Mouse (Mus musculus) cerebellum, postnatal 14 days (tissue): ENCODE measurements around the gene Upk1b.
"Not testable (repeated sequence)": the region's sequence is repeated elsewhere in the genome, so short reads cannot be mapped to it uniquely, and the experiment has no call there.

Experiments used
- DNase-seq, 2 experiments: peaks; one replicate each; pipeline ENCODE4 v3.0.0; 2021; ENCODE audit warnings: mixed read lengths in 2 of 2

Gene Upk1b

DNA sequence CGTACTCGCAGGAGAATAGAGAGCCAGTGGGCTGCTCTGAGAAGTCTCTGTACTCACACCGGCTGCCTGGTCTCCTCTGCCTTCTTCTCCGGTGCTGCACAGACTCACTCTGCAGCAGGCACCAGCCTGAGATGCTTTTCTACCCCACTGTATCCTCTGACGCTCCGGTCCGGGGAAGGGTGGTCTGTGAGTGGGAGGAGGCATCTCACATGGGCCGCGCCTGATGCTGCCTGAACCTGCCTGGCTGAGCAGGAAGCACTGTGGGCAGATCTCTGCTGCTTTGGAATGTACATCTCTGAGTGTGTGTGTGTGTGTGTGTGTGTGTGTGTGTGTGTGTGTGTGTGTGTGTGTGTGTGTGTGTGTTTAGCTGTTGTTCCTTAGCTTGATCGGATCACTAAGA is at the start of gene Upk1b:
TSS of gene Upk1b (minus strand) at position 238 of the 400 bp plus-strand sequence.
- no peak for DNase-seq

DNA sequence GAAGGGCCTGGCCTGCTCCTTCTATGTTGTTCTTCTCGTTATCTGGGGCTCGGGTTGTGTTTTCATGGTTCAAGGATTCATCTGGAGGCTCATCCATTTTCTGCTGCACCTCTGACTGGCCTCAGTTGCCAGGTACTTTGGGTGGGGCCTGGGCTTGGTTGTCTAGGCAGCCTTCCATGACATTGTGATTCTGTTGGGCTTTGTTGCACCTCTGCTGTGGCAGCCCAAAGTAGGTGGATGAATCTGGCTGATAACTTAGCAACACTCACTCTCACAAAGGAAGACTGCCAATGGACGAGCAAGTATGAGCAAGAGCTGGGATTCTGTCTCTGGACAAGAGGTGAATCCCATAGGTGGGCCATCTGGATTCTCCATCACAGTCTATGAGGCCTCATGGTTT is 28.5 kb upstream of the Upk1b start, which contains the start of gene 4930435E12Rik:
TSS of gene 4930435E12Rik (minus strand) at position 101 of the 400 bp plus-strand sequence.
- DNase-seq, result no peak

DNA sequence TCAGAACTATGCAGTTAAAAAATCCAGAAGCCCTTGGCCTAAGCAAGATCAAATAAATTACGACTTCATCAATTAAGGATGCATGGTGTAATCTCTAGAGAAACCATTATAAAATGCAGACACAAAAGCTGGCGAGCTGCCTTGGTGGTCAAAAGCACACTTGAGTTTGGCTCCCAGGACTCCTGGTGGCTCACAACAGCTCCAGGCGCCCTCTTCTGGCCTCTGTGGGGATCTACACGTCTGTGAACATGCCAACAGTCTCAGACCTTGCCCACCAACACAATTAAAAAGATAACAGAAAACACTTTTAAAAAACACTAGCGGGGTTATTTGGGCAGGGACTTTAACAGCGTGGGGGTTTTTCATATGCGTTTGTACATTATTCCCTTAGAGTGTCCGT is 12.4 kb upstream of the Upk1b start:
- DNase-seq, result peak; percentile 70 to 80

DNA sequence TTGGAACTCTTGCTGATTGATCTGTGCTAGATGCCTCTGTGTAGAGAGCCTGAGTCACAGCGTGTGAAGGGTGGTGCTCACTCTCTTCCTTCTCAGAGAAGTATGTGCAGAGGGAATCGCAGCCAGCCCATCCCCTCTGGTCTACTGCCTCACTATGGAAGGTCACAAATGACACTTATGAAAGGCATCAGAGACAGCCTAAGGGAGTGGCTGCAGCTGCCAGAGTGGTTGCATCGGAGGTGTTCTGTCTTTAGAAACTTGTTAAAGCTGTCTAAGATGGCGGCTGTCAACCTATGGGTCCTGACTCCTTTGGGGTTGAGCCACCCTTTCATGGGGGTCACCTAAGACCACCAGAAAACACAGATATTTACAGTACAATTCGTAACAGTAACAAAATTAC is 10.1 kb upstream of the Upk1b start:
- no peak for DNase-seq

DNA sequence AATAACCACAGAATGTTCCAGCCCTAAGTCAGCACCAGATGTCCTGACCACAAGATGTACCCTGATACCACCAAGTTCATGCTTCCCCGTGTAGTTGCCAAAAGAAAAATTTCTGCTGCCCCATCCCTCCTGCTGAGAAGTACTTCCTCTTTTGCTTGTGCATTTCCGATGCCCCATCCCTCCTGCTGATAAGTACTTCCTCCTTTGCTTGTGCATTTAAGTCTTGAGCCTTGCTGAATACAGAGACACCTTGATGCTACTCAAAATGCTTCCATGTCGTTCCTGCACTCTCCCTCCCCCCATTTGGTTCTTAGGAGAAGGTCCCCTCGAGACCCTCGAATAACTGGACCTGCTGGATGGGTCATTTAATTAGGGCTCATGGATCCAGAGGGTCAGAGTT is 7.7 kb upstream of the Upk1b start:
- not testable (repeated sequence) for DNase-seq

DNA sequence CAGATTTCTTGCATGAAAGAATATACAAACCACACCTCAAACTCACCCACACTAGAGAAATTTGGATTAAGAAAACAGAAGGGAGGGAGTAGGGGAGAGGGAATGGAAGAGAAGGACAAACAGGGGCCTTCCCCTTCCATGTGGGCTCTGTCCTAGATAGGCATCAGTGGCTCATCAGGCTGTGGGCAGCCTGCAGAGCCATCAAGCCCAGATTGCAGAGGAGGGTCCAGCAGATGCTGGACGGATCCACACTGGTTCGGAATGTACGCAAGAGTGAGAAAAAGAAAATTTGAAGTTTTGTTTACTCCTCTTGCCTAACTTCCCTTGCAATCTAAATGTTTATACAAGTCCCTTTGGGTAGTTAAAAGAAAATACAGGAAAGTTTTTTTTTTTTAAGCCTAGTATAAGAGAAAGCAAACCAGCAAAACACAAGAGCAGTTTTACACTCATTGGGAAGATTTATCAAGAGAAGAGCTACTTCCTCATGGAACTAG is 1.1 kb downstream of the Upk1b start:
- DNase-seq, result no peak

DNA sequence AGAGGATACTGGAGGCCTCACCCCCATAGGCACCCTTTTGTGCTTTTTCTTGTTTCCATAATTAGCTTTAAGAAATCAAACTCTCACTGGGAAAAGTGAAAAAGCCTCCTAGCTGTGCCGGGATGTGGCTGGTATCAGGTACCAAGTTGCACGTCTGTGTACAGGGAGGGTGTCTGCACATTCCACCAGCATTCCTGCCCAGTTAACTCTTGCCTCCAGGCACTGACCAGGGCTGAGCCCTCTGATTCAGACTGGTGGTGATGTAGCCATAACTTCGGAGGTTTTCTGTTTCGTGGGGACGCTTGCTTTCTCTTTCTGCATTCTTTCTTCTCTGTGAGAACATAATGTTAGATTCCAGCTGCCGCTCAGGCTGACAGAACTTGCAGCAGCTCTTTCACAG is 7.0 kb downstream of the Upk1b start:
- no peak for DNase-seq

DNA sequence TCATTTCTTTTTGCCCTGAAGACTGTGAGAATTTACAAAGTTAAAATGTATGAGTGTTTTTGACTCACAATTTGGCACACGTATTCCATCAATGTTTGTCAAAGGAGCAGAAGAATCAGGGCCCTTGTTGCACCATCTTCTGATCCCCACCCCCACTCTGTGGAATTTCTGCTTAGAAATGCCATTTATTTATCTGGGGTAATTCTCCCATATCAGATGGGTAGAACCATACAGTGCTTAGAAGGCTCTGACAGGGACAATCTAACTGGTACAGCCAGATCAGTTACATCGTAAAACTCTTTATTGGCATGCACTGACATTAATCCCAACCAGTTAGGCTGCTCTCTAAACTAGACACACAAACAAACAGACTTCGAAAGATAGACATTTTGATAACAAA is 10.2 kb downstream of the Upk1b start:
- no peak for DNase-seq

DNA sequence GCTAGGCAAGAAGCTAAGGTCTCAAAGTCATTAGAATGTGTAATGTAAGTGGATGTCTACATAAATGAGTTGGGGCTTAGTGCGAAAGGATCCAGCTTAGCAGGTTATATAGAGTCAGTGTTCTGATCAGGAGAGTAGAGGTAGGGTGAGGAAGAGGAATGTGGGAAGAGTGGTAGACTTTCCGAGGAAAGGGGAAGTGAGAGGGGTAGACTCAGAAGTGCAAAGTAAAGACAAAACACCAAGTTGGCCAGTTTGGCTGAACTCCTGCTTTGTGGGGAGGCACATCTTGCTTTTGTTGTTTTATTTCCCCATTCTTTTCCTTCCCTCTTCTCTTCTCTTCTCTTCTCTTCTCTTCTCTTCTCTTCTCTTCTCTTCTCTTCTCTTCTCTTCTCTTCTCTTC is 11.1 kb downstream of the Upk1b start:
- DNase-seq, result no peak

DNA sequence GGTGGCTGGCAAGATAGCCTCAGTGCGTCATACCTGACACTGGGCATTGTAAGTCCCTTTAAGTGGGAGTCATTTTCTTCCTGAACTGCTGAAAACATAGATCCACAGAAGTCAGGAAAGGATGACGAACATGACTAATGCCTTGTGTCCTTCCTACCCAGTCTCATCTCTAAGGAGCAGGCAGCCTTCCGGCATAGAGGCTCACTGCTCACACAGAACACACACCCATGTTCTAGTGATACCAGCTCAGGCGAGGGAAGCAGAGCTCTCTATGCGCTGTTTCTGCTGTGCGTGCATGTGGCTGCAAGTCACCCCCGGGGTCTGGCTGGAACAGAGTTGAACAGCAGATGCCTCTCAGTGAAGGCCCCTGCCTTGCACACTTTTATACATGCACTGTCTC is 14.8 kb downstream of the Upk1b start:
- no peak for DNase-seq

DNA sequence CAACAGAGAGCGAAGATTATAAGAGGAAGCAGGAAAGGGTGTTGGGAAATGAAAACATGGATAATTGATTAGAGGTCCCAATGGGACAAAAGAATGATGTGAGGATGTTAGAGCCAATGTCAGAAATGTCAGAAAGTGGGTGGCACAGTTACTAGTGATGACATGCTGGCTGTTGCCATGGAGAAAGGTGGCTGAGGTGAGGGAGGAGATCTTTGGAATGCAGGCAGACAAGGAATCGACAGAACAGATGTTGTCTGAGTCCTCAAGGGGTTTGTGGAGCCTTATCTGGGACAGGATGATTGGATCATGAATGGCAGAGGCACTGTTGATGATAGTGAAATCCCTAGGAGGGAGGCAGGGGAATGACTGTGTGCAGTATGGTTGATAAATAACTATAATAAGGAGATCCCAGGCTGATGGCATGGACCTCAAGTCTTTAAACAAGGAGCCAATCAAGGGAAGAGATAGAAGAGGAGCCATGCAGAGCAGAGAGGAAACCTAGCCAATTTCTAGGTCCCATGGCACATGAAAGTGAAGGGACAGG is 17.5 kb downstream of the Upk1b start:
- DNase-seq, result no peak

DNA sequence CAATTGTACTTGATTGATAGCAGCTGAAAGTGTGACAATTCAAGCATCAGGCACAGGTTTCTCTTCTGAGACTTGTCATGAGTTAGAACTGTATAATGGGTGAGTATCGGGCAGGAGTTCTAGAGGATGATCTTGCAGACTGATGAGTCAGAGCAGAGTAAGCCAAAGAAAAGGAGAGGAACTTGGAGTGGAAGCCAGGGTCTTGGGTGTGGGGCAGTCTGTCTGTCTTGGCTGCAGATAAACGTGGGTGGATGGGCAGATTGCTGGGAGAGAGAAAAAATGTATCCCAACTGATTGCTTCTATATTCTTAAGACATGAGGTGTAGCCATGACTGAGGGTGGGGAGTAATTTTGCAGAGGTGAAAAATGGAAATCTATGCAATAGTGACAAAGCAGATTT is 18.2 kb downstream of the Upk1b start:
- no peak for DNase-seq

DNA sequence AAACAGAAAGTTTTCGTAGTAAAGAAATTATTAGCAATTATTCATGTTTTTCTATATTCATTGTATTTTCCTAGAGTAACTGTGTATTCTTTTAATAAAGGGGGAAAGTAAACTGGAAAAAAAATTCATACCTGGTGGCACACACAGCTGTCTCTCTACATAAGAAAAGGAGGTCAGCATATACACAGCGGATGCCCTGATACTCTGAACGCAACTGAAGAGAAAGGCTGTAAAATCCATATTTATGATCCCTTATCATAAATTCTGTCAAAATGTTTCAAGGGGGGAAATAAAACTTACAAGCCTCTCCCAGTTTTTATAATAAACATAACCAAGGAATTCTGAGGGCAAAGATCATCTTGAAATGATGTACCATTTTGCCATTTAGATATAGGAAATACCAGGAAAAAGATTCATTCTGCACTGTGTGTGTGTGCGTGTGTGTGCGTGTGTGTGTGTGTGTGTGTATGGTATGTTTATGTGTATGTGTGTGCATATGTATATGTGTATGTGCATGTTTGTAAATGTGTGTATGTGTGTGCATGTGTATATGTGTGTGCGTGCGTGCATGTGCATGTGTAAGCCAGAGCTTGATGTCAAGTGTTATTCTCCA is 19.1 kb downstream of the Upk1b start:
- no peak for DNase-seq

DNA sequence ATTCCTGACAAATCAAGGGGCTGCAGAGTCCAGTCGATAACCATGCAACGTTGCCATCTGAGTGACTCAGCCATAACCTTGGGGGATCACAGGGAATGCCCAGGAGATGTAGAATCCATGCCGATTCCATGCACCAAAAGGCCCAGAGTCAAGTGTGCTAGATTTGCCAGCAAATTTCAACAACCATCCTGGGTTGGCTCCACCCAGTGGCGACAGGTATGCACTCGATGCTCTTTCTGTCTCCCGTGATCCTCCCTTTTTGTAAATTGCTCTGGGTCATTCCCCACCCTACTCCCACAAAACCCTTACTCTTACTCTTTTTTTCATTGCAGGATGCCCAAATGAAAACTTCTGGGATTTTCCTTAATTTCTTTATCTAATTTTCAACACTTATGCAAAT is 23.8 kb downstream of the Upk1b start:
- no peak for DNase-seq

DNA sequence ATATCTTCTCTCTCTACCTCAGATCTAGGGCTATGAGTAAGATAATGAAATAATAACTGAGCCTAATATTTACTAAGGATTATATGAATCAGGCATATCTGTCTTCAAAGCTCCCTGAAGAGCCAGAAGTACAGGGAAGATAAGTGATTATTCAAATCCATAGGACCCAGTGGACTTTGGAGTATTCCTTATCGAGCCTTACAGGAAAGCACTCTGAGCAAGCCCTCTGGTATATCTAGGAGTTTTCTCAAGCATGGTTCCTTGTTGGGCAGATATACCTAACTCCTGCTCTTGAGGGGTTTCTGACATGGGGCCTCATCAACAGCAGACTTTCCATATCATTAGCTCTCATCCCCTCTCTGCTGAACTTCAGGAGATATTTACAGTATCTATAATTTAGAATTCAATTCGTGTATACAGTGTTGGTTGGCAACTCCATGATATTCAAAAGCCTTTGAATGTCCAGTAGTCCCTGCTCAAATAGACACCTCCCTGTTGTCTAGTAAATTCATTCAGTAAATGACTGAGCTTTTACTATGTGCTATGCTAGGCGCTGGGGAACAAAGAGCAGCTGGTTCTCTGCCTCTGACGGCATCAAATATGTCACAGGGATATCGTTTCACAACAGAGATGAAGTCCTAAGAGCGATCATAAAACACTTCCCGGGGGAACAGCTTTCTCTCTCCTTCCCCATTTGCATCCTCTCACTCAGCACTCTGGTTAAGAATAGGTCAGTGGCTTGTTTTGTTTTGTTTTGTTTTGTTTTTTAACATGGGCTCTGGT is 25.0 kb downstream of the Upk1b start:
- DNase-seq, result no peak

DNA sequence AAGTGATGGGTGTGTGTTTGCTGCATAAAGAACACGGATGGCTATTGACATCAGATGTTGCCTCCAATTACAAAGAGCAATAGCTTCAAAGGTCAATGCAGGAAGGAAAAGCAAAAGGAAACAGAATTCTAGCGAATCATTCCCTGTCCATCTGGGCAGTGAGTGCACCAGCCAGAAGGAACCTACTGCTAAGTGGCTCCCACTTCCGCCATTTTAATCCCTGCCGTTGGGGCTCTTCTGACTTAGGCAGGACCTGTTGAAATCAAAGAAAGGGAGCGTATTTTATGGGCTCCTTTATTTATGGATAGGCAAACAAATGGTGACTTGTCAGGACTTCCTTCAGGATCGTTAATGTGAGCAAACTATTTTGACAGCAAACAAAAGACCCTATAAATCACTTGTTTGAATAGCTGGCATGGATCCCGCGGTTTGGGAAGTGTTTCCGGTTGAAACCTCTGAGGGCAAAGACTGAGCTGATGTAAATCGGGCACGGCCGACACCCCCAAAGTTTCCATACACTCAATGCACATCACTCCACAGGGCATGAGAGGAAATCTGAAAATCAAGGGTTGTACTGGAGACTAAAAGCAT is 27.1 kb downstream of the Upk1b start:
- no peak for DNase-seq

DNA sequence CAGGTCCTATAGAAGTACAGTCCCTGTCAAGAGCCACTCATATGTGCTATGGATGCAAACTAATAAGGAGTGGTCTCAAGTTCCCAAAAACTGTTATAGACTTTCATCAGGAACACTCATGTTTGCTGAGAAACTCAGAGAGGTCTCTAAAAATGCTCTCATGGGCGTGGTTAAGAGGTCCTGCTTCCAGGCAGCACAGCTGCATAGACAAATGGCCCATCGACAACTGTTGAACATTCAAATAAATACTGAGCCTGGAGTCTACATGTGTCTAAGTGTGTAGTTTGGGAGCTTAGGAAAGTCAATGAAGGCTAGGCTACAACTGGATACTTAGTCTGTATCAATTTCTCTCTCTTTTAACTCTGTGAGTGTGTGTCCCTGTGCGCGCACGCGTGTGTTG is 29.0 kb downstream of the Upk1b start:
- DNase-seq, result no peak

DNA sequence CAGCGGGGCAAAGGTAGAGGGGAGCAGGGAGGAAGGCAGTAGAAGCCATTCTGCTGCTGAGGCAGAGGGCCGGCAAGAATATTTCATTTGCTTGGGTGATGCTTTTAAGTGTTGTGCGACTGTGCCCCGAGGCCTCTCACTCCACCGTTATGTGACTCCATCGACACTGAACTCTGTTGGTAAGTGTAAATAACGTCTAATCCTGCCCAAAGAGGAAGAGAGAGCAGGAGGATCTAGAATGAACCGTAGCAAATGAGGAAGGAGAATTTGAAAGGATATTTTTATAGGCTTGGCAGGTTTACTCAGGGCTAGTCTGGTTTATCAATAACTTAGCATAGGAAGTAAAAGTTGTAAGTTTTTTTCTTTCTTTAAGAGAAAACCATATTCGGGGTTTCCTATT is 30.6 kb downstream of the Upk1b start:
- DNase-seq, result no peak

DNA sequence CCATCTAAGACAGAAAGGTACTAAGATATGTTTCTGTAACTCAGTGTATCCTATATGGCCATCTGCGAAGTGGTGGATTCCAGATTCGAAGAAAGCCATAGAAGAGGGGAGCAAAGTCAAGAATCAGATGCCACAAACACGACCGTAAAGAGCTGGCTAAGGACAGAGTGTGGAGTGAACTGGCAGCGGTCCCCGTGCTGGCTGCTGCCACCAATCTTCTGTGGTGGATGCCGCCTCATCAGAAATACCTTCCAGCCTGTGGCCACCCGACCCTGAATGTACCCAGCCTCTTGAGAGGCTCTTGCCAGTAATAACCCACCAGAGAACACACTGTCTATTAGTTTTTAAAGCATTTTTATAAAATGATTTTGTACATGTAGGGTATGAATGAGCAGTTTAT is 31.7 kb downstream of the Upk1b start:
- peak; percentile 41 for DNase-seq

DNA sequence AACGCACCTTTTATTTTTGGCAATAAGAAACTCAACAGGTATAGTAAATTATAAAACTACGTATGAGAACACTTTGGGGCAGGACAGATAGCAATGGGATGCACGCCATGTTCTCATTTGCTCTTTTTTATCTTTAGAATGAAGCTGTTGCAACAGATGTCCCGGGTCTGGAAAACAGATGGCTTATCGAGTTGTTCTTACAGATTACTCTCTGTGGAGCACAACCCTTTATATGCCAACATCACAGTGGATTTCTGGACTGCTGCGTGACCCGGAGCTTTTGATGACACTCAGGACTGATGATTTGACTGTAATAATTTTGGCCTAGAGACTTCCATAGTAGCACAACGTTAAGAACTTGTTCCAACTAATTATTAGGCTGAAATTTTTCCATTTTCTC is 32.4 kb downstream of the Upk1b start:
- DNase-seq, result no peak

DNA sequence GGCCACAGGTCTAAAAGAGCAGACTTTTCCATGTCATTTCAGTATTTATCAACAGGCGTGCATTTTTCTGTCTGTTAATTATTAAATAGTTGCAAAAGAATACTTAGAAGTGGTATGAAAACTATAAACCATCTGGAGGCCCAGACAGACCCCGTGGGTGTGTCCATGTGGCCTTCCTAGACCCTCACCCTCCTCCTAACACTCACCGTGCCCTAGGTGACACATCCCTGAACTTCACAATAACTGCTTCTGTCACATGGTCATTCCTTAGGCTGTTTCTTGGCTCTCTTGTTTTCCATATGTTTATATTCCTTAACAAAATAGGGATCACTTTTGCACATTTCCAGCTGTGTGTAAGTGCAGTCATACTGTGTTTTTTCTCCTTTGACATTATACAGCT is 33.5 kb downstream of the Upk1b start:
- DNase-seq, result no peak

DNA sequence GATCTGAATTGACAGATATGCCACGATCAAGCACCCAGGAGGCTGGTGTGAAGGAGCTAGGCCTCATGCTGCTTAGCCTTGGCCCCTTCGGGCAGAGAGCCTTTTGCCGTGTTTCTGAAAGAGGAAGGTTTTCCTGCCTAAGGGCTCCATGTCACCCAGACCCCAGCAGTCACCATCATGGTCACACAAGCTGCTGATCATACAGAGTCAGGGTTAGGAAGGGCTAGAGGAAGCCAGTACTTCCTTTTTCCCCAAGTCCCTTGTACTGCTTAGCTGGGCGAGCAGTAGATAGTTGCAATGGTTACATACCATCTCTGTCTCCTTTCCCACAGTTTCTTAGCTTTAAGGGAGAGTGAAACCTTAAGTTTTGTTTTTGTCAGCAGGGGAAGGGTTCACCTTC is 36.6 kb downstream of the Upk1b start:
- no peak for DNase-seq

DNA sequence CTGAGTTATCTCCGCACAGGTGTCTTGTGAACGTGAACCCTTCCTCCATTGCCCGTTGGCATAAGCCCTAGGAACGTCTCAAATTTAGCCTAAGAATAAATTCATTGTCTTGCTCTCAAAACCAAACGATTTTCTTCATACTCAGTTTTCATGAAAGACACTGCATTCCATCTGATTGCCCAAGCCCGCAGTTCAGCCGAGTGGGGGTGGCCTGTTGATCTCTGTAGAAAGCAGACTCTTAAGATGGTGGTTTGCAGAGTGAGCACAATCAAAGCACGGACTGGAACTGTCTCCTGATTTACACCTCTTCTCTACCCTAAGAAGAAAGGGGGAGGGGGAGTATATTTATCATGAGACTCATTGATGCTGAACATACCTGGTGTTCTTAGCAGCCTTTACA is 37.7 kb downstream of the Upk1b start:
- DNase-seq, result no peak

DNA sequence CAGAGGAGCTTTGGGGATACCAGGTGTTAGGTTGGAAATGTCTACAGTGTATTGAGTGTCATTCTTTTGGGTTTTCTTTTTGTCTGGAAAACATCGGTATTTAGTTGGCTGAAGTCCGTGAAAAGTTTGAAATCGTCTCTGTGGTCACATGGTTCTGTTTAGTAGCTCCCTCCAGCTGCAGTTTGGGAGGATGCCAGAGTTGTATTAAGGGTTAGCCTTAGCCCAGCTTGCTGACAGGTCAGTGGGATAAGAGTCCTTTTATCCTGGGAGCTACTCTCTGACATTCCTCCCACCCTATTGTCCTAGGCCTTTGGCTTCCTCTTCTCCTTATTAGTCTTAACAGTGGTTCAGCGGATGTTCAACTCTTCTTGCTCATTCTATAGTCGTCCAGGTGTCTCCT is 38.2 kb downstream of the Upk1b start:
- DNase-seq, result no peak
